Mouse (Mus musculus) heart, postnatal 0 days (tissue): ENCODE measurements at regions not wholly inside any gene's neighbourhood (a gene's known extent, or its start where the extent isn't known, plus 50 kb on each side); places are given as distances from the start of the nearest gene placed in this dataset.
"Not testable (repeated sequence)": the region's sequence is repeated elsewhere in the genome, so short reads cannot be mapped to it uniquely, and the experiment has no call there.

Source experiments
- CTCF ChIP-seq: IDR thresholded peaks from 2 replicates; pipeline ENCODE4 v1.5.1; 2016; ENCODE audit warnings: antibody characterized with exemption, control low read depth, low read depth
- EP300 ChIP-seq: IDR thresholded peaks from 2 replicates; pipeline ENCODE4 v1.6.1; 2016; ENCODE audit warnings: antibody characterized with exemption, low read depth

DNA sequence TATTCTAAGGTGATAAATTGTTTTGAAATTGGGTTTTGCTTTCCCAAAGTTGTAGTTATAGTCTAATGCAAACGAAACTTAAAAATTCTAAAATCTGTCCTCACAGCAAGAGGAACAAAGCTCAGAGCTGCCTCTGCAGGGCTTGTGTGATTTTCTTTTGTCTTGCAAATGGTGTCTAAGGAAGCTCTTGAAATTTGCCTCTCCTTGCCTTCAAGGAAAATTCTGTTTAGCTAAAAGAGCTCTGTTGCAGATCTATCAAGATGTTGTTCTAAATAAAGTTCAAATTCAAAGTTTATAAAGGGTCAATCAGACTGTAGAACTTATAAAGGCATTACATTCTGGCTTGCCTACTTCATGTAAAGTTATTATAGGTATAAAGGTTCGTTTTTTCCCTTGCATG lies 53.6 kb upstream of the Prl4a1 start:
- not testable (repeated sequence) for TF ChIP-seq CTCF, EP300
